Mouse (Mus musculus) ZHBTc4 (cell line): ENCODE measurements around the gene Usp31.

Source experiments
- DNase-seq: peaks from one replicate; pipeline ENCODE4 v3.0.0-alpha.2; 2011; ENCODE audit warnings: low read depth, low spot score

Gene Usp31

GRCm38 (mm10) chr7:121707073-121707667 is at the start of gene Usp31:
Gene Usp31 (minus strand): TSS chr7:121707253.
- DNase-seq = peak; percentile 98

GRCm38 (mm10) chr7:121754748-121755147 is 47.7 kb upstream of the Usp31 start:
- no peak for DNase-seq

GRCm38 (mm10) chr7:121750244-121750643 is 43.2 kb upstream of the Usp31 start:
- no peak for DNase-seq

GRCm38 (mm10) chr7:121737511-121738415 is 30.7 kb upstream of the Usp31 start:
- DNase-seq = peak; percentile 26

- peak; percentile 92 for DNase-seq
Measured at GRCm38 (mm10) chr7:121734171-121734831, 27.2 kb upstream of the Usp31 start, which contains the start of gene Scnn1g. Gene Scnn1g (plus strand): TSS chr7:121734479.

- peak; percentile 70 for DNase-seq
Measured at GRCm38 (mm10) chr7:121730225-121730624, 23.2 kb upstream of the Usp31 start.

GRCm38 (mm10) chr7:121717031-121717430 is 10.0 kb upstream of the Usp31 start:
- DNase-seq = no peak

GRCm38 (mm10) chr7:121711171-121711570 is 4.1 kb upstream of the Usp31 start:
- DNase-seq = no peak

- DNase-seq = peak; percentile 69
Measured at GRCm38 (mm10) chr7:121706411-121707072, 511 bp downstream of the Usp31 start.

GRCm38 (mm10) chr7:121705051-121705450 is 2.0 kb downstream of the Usp31 start:
- DNase-seq = no peak

- no peak for DNase-seq
Measured at GRCm38 (mm10) chr7:121701983-121702382, 5.1 kb downstream of the Usp31 start.

GRCm38 (mm10) chr7:121700480-121700879 is 6.6 kb downstream of the Usp31 start:
- no peak for DNase-seq

- DNase-seq = no peak
Measured at GRCm38 (mm10) chr7:121699218-121699617, 7.8 kb downstream of the Usp31 start.

GRCm38 (mm10) chr7:121697574-121697973 is 9.5 kb downstream of the Usp31 start:
- DNase-seq = no peak

GRCm38 (mm10) chr7:121697170-121697569 is 9.9 kb downstream of the Usp31 start:
- no peak for DNase-seq

- no peak for DNase-seq
Measured at GRCm38 (mm10) chr7:121691803-121692202, 15.2 kb downstream of the Usp31 start.

GRCm38 (mm10) chr7:121689338-121689737 is 17.7 kb downstream of the Usp31 start:
- no peak for DNase-seq

- no peak for DNase-seq
Measured at GRCm38 (mm10) chr7:121685140-121685984, 21.7 kb downstream of the Usp31 start.

- DNase-seq = no peak
Measured at GRCm38 (mm10) chr7:121681191-121681590, 25.9 kb downstream of the Usp31 start.

- no peak for DNase-seq
Measured at GRCm38 (mm10) chr7:121677105-121677753, 29.8 kb downstream of the Usp31 start.
